Mouse (Mus musculus): ENCODE measurements around the gene Cdc37l1. TPM values are rescaled to one million over a fixed set of nuclear protein-coding genes. Genes with fewer than 3 reads are reported as not detected.
A peak's percentile ranks its signal among the peaks of the same experiment; 100 is the strongest.

Cdc37l1 gene
- polyA plus RNA-seq, 1 experiment from 2014 or later, result 36.0 TPM

GRCm38 (mm10) chr19:29066981-29067471, 76.9 kb downstream of the Cdc37l1 start:
- no peaks in the 10 kb centered on the region for H3K9me3 ChIP-seq
- WGBS, result 6% methylated on average over 11 of the region's 11 CpGs
- H3K9ac ChIP-seq, result no peak overlapping the region; the same call in 1 of the 2 replicates
- H3K4me1 ChIP-seq, result peaks cover 14% of the 10 kb centered on the region; the same call in 1 of the 2 replicates
- ATAC-seq (ENCODE audit: borderline replicate concordance, extremely low read depth, low FRiP score, low TSS enrichment), result peak; percentile 84; the same call in 1 of the 2 replicates
- no peaks in the 10 kb centered on the region for H3K36me3 ChIP-seq
- H3K4me2 ChIP-seq, result peak overlapping the region; percentile 37
- peak overlapping the region; percentile 11 for H3K4me3 ChIP-seq
- no peak overlapping the region for H3K27ac ChIP-seq
- H3K27me3 ChIP-seq, result no peaks in the 10 kb centered on the region

GRCm38 (mm10) chr19:29069195-29069594, 79.0 kb downstream of the Cdc37l1 start:
- Histone ChIP-seq H3K4me3 (no peak overlapping the region), H3K27ac (no peak overlapping the region), H3K4me1 (peaks cover 12% of the 10 kb centered on the region; the same call in 1 of the 2 replicates), H3K9me3 (no peaks in the 10 kb centered on the region), H3K9ac (no peak overlapping the region), H3K4me2 (no peak overlapping the region), H3K36me3 (no peaks in the 10 kb centered on the region), H3K27me3 (no peaks in the 10 kb centered on the region)
- WGBS, result 43% methylated on average over 5 of the region's 5 CpGs
- no peak for ATAC-seq (ENCODE audit: borderline replicate concordance, extremely low read depth, low FRiP score, low TSS enrichment)

GRCm38 (mm10) chr19:29074802-29075201, 84.7 kb downstream of the Cdc37l1 start:
- WGBS, result 40% methylated on average over 6 of the region's 6 CpGs
- no peak overlapping the region for H3K4me3 ChIP-seq
- ATAC-seq (ENCODE audit: borderline replicate concordance, extremely low read depth, low FRiP score, low TSS enrichment), result no peak
- no peaks in the 10 kb centered on the region for H3K9me3 ChIP-seq
- no peak overlapping the region for H3K4me2 ChIP-seq
- H3K27me3 ChIP-seq, result no peaks in the 10 kb centered on the region
- H3K36me3 ChIP-seq, result no peaks in the 10 kb centered on the region
- H3K9ac ChIP-seq, result no peak overlapping the region
- H3K27ac ChIP-seq, result no peak overlapping the region
- H3K4me1 ChIP-seq, result no peaks in the 10 kb centered on the region

Other genes starting within 250 kb of the Cdc37l1 start
- 4.4 and 5.1 TPM in 2 replicates for gene Slc1a1, start 155.3 kb upstream of the Cdc37l1 start, polyA plus RNA-seq (2015; fragmentation: Nextera tagmentation; extraction: Ambion mirVana)
- 7.0 TPM in 2 replicates for gene Plpp6, start 26.4 kb upstream of the Cdc37l1 start, polyA plus RNA-seq (2015; fragmentation: Nextera tagmentation; extraction: Ambion mirVana)
- 1.9 and 3.2 TPM in 2 replicates for gene 4430402I18Rik, start 22.6 kb upstream of the Cdc37l1 start, polyA plus RNA-seq (2015; fragmentation: Nextera tagmentation; extraction: Ambion mirVana)
- 71.4 and 80.3 TPM in 2 replicates for gene Ak3, start 57.6 kb downstream of the Cdc37l1 start, polyA plus RNA-seq (2015; fragmentation: Nextera tagmentation; extraction: Ambion mirVana)
- gene Rcl1, start 111.0 kb downstream of the Cdc37l1 start, polyA plus RNA-seq (2015; fragmentation: Nextera tagmentation; extraction: Ambion mirVana), result 51.4 and 51.5 TPM in 2 replicates